Mouse (Mus musculus) kidney, postnatal 25 days (tissue): ENCODE data around the gene Notch1.

ENCODE experiments used
- DNase-seq, 2 experiments: peaks; one replicate each; pipeline ENCODE4 v3.0.0; 2021; ENCODE audit warnings: mixed read lengths in 2 of 2

Notch1 gene

GRCm38 (mm10) chr2:26516275-26516674 is at the start of gene Notch1:
Gene Notch1 (minus strand): TSS chr2:26516663.
- DNase-seq, result peak; percentile 77 to 80

- DNase-seq, result peak; percentile 63 to 65
These were observed 49.8 kb upstream of the Notch1 start for GRCm38 (mm10) chr2:26566221-26566620.

GRCm38 (mm10) chr2:26561351-26562016 is 45.0 kb upstream of the Notch1 start:
- DNase-seq, result peak; percentile 47 to 64

GRCm38 (mm10) chr2:26560506-26560905 is 44.0 kb upstream of the Notch1 start:
- peak; percentile 53 to 70 for DNase-seq

GRCm38 (mm10) chr2:26556535-26556993 is 40.1 kb upstream of the Notch1 start:
- DNase-seq, result no peak

- DNase-seq, result peak; percentile 64 to 81
These were observed 38.6 kb upstream of the Notch1 start for GRCm38 (mm10) chr2:26555076-26555475.

- no peak for DNase-seq
These were observed 37.4 kb upstream of the Notch1 start for GRCm38 (mm10) chr2:26553904-26554303.

GRCm38 (mm10) chr2:26552066-26552465 is 35.6 kb upstream of the Notch1 start:
- peak in 1 of 2 experiments; percentile 49 for DNase-seq

GRCm38 (mm10) chr2:26551446-26551845 is 35.0 kb upstream of the Notch1 start:
- DNase-seq, result no peak

GRCm38 (mm10) chr2:26550777-26551176 is 34.3 kb upstream of the Notch1 start:
- DNase-seq, result no peak

- DNase-seq, result no peak
These were observed 33.7 kb upstream of the Notch1 start for GRCm38 (mm10) chr2:26550205-26550604.

- peak in 1 of 2 experiments; percentile 72 for DNase-seq
These were observed 33.3 kb upstream of the Notch1 start for GRCm38 (mm10) chr2:26549801-26550200.

- DNase-seq, result no peak
These were observed 31.0 kb upstream of the Notch1 start for GRCm38 (mm10) chr2:26547481-26547880.

GRCm38 (mm10) chr2:26544265-26544664 is 27.8 kb upstream of the Notch1 start:
- peak; percentile 80 to 86 for DNase-seq

GRCm38 (mm10) chr2:26543768-26544167 is 27.3 kb upstream of the Notch1 start:
- DNase-seq, result no peak

- DNase-seq, result peak; percentile 68 to 73
These were observed 26.7 kb upstream of the Notch1 start for GRCm38 (mm10) chr2:26543155-26543554.

- DNase-seq, result no peak
These were observed 24.9 kb upstream of the Notch1 start for GRCm38 (mm10) chr2:26541258-26541910.

GRCm38 (mm10) chr2:26540721-26541120 is 24.3 kb upstream of the Notch1 start:
- DNase-seq, result no peak

- DNase-seq, result peak in 1 of 2 experiments; percentile 39
These were observed 23.1 kb upstream of the Notch1 start for GRCm38 (mm10) chr2:26539516-26539915.

- peak in 1 of 2 experiments; percentile 34 for DNase-seq
These were observed 19.1 kb upstream of the Notch1 start for GRCm38 (mm10) chr2:26535517-26536045.

- peak; percentile 77 to 83 for DNase-seq
These were observed 18.2 kb upstream of the Notch1 start for GRCm38 (mm10) chr2:26534616-26535015.

- DNase-seq, result no peak
These were observed 17.7 kb upstream of the Notch1 start for GRCm38 (mm10) chr2:26534161-26534560.

GRCm38 (mm10) chr2:26533249-26533648 is 16.8 kb upstream of the Notch1 start:
- peak in 1 of 2 experiments; percentile 24 for DNase-seq

GRCm38 (mm10) chr2:26531829-26532228 is 15.4 kb upstream of the Notch1 start:
- peak in 1 of 2 experiments; percentile 15 for DNase-seq
